Mouse (Mus musculus): ENCODE data around the gene Cib4. TPM values are rescaled to one million over a fixed set of nuclear protein-coding genes. Genes with fewer than 3 reads are reported as not detected.

Gene Cib4
- polyA plus RNA-seq, 1 experiment from 2014 or later, result 0.17 TPM

GRCm38 (mm10) chr5:30495288-30495687, 50.3 kb downstream of the Cib4 start:
- no peak for TF ChIP-seq CTCF (IDR thresholded peaks at IDR 0.05; ENCODE audit: low read depth)
- TF ChIP-seq EP300 (optimal IDR thresholded peaks at IDR 0.05), result no peak
- WGBS, result 70% methylated on average over 2 of the region's 2 CpGs
- Histone ChIP-seq H3K27me3 (ENCODE audit: control insufficient read depth, insufficient read depth, low read length) (no peaks in the 10 kb centered on the region), H3K9ac (ENCODE audit: low read length) (no peak overlapping the region), H3K9me3 (ENCODE audit: control insufficient read depth, low read length) (no peaks in the 10 kb centered on the region), H3K4me3 (ENCODE audit: low read depth, low read length) (no peak overlapping the region), H3K4me1 (replicated peaks; ENCODE audit: control insufficient read depth, insufficient read depth) (no peaks in the 10 kb centered on the region), H3K36me3 (ENCODE audit: control insufficient read depth, insufficient read depth, low read length) (no peaks in the 10 kb centered on the region), H3K27ac (replicated peaks) (peak overlapping the region; percentile 3; the same call in 1 of the 2 replicates), H3K4me2 (replicated peaks; ENCODE audit: low read depth) (no peak overlapping the region)
- peak; percentile 56 for DNase-seq (ENCODE audit: low spot score)
- peak; percentile 83 for ATAC-seq (ENCODE audit: low FRiP score, low TSS enrichment)

DNA sequence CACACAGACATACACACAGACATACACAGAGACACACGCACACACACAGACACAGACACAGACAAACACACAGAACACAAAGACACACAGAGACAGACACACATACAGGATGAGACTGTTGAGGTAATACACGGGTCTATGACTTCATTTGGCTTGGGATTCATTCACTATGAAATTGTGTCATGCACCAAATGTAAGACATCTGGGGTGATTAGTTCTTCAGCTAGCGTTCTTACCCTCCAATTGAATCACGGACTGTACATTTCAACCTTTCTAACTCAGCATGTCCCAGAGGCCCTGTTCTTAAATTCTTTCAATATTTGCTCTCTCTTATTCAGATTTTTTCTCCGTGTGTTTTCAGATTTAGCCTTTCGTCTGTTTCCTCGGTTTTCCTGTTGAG, 51.0 kb downstream of the Cib4 start:
- no peak overlapping the region for H3K9ac ChIP-seq (ENCODE audit: low read length)
- H3K4me1 ChIP-seq (replicated peaks; ENCODE audit: control insufficient read depth, insufficient read depth), result no peaks in the 10 kb centered on the region
- H3K36me3 ChIP-seq (ENCODE audit: control insufficient read depth, insufficient read depth, low read length), result no peaks in the 10 kb centered on the region
- DNase-seq (ENCODE audit: low spot score) (no peak), ATAC-seq (ENCODE audit: low FRiP score, low TSS enrichment) (no peak)
- H3K9me3 ChIP-seq (ENCODE audit: control insufficient read depth, low read length), result no peaks in the 10 kb centered on the region
- no peak overlapping the region for H3K4me3 ChIP-seq (ENCODE audit: low read depth, low read length)
- 43% methylated on average over 7 of the region's 7 CpGs for WGBS
- peak overlapping the region; percentile 3; the same call in 1 of the 2 replicates for H3K27ac ChIP-seq (replicated peaks)
- H3K4me2 ChIP-seq (replicated peaks; ENCODE audit: low read depth), result no peak overlapping the region
- no peaks in the 10 kb centered on the region for H3K27me3 ChIP-seq (ENCODE audit: control insufficient read depth, insufficient read depth, low read length)
- TF ChIP-seq CTCF (IDR thresholded peaks at IDR 0.05; ENCODE audit: low read depth) (no peak), EP300 (optimal IDR thresholded peaks at IDR 0.05) (no peak)

DNA sequence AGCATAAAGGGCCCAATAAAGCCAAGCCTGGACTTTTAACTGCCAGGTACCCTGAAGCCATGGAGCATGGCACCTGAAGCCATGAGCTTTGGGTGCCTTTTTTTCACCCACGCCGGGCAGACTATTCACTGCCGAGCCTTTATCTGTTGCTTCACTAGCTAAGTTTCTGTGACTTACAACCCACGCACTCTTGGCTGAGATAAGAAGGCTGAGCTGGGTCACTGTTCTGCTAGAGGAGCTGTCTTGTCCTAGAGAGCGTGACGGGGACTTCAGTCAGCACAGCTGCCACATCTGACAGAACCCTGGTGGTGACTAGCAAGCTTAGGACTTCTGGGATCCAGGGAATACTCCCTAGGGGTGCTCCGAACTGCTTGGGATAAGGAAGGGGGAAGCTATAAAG, 51.9 kb downstream of the Cib4 start:
- Histone ChIP-seq H3K27me3 (ENCODE audit: control insufficient read depth, insufficient read depth, low read length) (no peaks in the 10 kb centered on the region), H3K9me3 (ENCODE audit: control insufficient read depth, low read length) (no peaks in the 10 kb centered on the region), H3K27ac (replicated peaks) (no peak overlapping the region), H3K4me2 (replicated peaks; ENCODE audit: low read depth) (no peak overlapping the region), H3K4me1 (replicated peaks; ENCODE audit: control insufficient read depth, insufficient read depth) (no peaks in the 10 kb centered on the region), H3K36me3 (ENCODE audit: control insufficient read depth, insufficient read depth, low read length) (no peaks in the 10 kb centered on the region), H3K9ac (ENCODE audit: low read length) (no peak overlapping the region), H3K4me3 (ENCODE audit: low read depth, low read length) (no peak overlapping the region)
- no peak for ATAC-seq (ENCODE audit: low FRiP score, low TSS enrichment)
- no peak for DNase-seq (ENCODE audit: low spot score)
- WGBS, result 66% methylated on average over 7 of the region's 7 CpGs
- TF ChIP-seq CTCF (IDR thresholded peaks at IDR 0.05; ENCODE audit: low read depth) (no peak), EP300 (optimal IDR thresholded peaks at IDR 0.05) (no peak)

DNA sequence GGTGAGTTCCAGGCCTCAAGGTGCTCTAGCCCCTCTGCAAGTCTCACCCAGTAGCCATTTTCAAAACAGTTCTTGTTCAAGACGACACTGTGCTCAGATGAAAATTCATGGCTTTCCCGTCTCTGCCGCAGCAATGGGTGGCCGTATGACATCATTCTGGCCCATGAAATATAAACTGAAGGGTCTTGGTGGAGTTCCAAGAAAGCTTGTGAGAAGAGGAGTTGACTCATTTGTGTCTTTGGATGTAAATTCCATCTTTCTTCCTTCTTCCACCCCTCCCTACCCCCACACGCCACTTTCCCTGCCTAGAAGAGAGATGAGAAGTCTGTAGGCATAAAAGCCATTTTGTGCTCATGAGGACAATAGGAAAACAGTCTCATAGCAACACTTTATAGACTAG, 54.8 kb downstream of the Cib4 start:
- WGBS, result 34% methylated on average over 5 of the region's 5 CpGs
- H3K36me3 ChIP-seq (ENCODE audit: control insufficient read depth, insufficient read depth, low read length), result no peaks in the 10 kb centered on the region
- ATAC-seq (ENCODE audit: low FRiP score, low TSS enrichment) (no peak), DNase-seq (ENCODE audit: low spot score) (no peak)
- H3K4me1 ChIP-seq (replicated peaks; ENCODE audit: control insufficient read depth, insufficient read depth), result no peaks in the 10 kb centered on the region
- H3K9ac ChIP-seq (ENCODE audit: low read length), result no peak overlapping the region
- no peaks in the 10 kb centered on the region for H3K27me3 ChIP-seq (ENCODE audit: control insufficient read depth, insufficient read depth, low read length)
- no peak overlapping the region for H3K4me2 ChIP-seq (replicated peaks; ENCODE audit: low read depth)
- H3K27ac ChIP-seq (replicated peaks), result no peak overlapping the region
- TF ChIP-seq CTCF (IDR thresholded peaks at IDR 0.05; ENCODE audit: low read depth), result no peak
- no peak overlapping the region for H3K4me3 ChIP-seq (ENCODE audit: low read depth, low read length)
- H3K9me3 ChIP-seq (ENCODE audit: control insufficient read depth, low read length), result no peaks in the 10 kb centered on the region

GRCm38 (mm10) chr5:30490215-30490614, 55.4 kb downstream of the Cib4 start:
- Histone ChIP-seq H3K27me3 (ENCODE audit: control insufficient read depth, insufficient read depth, low read length) (no peaks in the 10 kb centered on the region), H3K4me1 (replicated peaks; ENCODE audit: control insufficient read depth, insufficient read depth) (no peaks in the 10 kb centered on the region), H3K36me3 (ENCODE audit: control insufficient read depth, insufficient read depth, low read length) (no peaks in the 10 kb centered on the region), H3K9me3 (ENCODE audit: control insufficient read depth, low read length) (no peaks in the 10 kb centered on the region), H3K4me3 (ENCODE audit: low read depth, low read length) (no peak overlapping the region), H3K27ac (replicated peaks) (no peak overlapping the region), H3K9ac (ENCODE audit: low read length) (no peak overlapping the region), H3K4me2 (replicated peaks; ENCODE audit: low read depth) (no peak overlapping the region)
- DNase-seq (ENCODE audit: low spot score), result no peak
- TF ChIP-seq EP300 (optimal IDR thresholded peaks at IDR 0.05), result no peak
- TF ChIP-seq CTCF (IDR thresholded peaks at IDR 0.05; ENCODE audit: low read depth), result no peak
- ATAC-seq (ENCODE audit: low FRiP score, low TSS enrichment), result no peak

GRCm38 (mm10) chr5:30485136-30485535, 60.5 kb downstream of the Cib4 start:
- 49% methylated on average over 6 of the region's 6 CpGs for WGBS
- ATAC-seq (ENCODE audit: low FRiP score, low TSS enrichment), result no peak

More at GRCm38 (mm10) chr5:30485136-30485535, 60.5 kb downstream of the Cib4 start:
- Histone ChIP-seq H3K9ac (ENCODE audit: low read length) (no peak overlapping the region), H3K9me3 (ENCODE audit: control insufficient read depth, low read length) (no peaks in the 10 kb centered on the region), H3K27me3 (ENCODE audit: control insufficient read depth, insufficient read depth, low read length) (no peaks in the 10 kb centered on the region), H3K4me1 (replicated peaks; ENCODE audit: control insufficient read depth, insufficient read depth) (no peaks in the 10 kb centered on the region), H3K4me2 (replicated peaks; ENCODE audit: low read depth) (no peak overlapping the region), H3K27ac (replicated peaks) (0 out of 2 replicates have a peak overlapping the region, but pooled peaks have one; percentile 1), H3K36me3 (ENCODE audit: control insufficient read depth, insufficient read depth, low read length) (no peaks in the 10 kb centered on the region), H3K4me3 (ENCODE audit: low read depth, low read length) (no peak overlapping the region)
- no peak for DNase-seq (ENCODE audit: low spot score)
- TF ChIP-seq EP300 (optimal IDR thresholded peaks at IDR 0.05) (no peak), CTCF (IDR thresholded peaks at IDR 0.05; ENCODE audit: low read depth) (no peak)

Measured in stomach, postnatal 0 days (tissue).